Mouse (Mus musculus): Measurements from ENCODE around the gene Rnaset2b.
"Not testable (repeated sequence)": the region's sequence is repeated elsewhere in the genome, so short reads cannot be mapped to it uniquely, and the experiment has no call there.

Rnaset2b gene

DNA sequence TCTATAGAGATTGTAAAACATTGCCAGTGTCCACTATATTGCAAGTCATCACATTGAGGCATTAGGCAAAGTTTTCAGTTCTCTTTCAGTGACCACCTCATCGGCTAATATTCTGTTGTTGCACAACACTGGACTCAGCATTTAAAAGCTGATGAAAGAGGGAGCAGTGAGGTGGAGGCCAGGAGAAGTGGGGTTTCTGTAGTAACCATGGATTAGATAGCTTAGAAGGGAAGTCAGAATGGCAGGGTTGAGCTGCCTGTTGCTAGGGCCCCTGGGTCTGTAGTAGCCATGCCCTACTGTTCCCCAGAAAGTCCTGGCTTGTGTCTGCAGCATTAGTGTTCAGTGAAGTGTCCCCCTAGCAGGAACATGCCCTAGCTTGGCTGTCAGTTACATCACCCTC is 15.7 kb downstream of the Rnaset2b start:
- DNase-seq: not testable (repeated sequence)

DNA sequence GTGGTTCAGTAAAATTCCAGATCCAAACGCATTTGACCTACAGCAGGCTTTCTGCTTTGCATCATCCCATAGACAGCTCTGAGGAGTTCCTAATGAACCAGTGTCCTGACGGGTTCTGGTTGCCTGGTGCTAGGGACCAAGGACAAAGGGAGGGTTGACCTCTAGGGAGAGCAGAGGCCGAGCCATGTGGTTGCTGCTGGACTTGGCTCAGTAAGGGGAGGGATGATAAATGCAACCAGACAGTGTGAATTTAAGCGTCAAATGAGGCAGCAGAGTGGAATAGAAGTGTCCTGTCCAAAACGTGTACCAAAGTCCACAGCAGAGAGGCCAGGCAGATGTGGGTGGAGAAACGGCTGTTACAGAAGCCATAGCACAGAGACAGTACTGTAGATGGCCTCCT is 25.1 kb downstream of the Rnaset2b start:
- not testable (repeated sequence) for DNase-seq

- DNase-seq: not testable (repeated sequence)
Measured at GRCm38 (mm10) chr17:6996826-6997225, 26.4 kb downstream of the Rnaset2b start.

DNA sequence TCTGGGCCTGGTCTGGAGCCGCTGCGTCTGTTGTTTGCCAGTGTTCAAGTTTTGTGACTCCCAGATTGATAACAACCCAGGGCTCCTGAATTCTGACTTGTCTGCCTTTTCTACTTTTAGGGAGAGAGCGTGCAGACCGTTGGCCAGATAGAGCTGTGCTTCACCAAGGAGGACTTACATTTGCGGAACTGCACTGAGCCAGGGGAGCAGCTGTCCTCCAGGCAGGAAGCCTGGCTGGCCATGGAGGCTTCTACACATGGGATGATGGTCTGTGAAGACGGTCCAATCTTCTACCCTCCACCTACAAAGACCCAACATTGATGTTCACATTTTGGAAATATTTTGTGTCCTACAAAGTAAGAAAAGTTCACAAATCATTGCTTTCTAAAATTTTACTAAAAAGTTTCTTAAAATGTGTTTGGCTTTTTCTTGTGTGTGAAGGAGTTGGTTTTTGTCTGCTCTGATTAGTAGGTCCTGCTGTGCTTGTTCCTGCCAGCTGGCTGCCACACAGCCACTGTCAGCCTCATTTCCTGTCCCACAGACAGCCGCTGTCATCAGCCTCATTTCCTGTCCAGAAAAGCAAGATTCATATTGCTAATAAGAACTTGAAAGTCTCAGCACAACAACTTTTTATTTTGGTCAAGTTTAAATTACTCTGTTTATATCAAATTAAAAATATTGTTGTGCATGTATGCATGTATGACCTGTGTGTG is 27.5 kb downstream of the Rnaset2b start:
- DNase-seq: not testable (repeated sequence)

DNA sequence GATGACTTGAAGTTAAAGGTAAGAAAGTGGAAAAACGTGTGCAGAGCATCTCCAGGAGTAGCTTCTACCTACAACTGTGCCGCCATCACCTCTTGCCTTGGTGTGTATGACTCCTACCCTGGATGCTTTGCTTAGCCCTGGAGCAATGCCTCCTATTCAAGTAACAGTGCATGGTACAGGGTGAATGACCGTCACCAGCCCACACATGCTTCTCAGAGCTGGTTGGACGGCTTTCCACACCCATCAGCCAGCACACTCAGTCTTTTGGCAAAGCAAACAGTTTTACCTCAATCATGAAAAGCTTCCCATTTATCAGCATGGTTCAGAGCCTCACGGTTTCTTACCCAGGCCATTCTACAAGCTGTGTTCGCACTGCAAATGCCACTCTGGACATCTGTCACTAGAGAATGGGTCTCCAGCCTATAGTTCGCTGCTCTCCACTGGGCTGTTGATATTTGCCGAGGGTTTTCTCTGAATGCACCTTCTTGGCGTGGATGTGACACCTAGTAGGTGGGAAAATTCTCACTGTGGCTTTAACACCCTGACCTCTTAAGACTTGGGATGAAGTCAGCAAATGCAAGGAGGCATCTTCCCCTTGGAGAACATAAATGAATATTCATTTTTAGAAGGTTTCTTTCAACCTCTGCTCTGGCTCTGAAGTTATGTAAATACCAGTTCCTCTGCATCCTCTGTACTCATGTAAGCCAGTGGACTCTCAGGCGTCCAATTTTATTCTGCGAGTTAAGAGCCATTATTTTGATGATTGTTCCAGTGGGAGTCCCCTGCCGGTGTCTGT is 31.6 kb downstream of the Rnaset2b start:
- not testable (repeated sequence) for DNase-seq

- DNase-seq: not testable (repeated sequence)
Measured at GRCm38 (mm10) chr17:7003392-7003791, 33.0 kb downstream of the Rnaset2b start.

- not testable (repeated sequence) for DNase-seq
Measured at GRCm38 (mm10) chr17:7005646-7006045, 35.2 kb downstream of the Rnaset2b start.

GRCm38 (mm10) chr17:7008885-7009284 is 38.5 kb downstream of the Rnaset2b start:
- DNase-seq: not testable (repeated sequence)

- DNase-seq: not testable (repeated sequence)
Measured at GRCm38 (mm10) chr17:7009440-7009839, 39.0 kb downstream of the Rnaset2b start.

- DNase-seq: not testable (repeated sequence)
Measured at GRCm38 (mm10) chr17:7009901-7010300, 39.5 kb downstream of the Rnaset2b start.

DNA sequence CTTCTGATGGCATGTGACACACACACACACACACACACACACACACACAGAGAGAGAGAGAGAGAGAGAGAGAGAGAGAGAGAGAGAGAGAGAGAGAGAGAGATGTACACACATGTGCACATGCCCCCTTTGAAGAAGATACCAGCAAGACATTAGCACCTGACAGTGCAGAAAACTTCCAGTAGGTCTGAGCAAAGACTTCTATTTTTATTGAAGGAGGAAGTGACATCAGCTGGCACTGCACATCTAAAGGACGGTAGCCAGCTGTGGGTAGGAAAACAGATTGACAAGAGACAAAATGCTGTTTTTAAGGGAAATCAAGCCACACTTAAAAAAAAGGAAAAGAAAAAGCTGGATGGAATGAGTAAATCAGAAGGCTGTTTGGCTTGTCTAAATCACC is 43.8 kb downstream of the Rnaset2b start:
- DNase-seq: not testable (repeated sequence)

DNA sequence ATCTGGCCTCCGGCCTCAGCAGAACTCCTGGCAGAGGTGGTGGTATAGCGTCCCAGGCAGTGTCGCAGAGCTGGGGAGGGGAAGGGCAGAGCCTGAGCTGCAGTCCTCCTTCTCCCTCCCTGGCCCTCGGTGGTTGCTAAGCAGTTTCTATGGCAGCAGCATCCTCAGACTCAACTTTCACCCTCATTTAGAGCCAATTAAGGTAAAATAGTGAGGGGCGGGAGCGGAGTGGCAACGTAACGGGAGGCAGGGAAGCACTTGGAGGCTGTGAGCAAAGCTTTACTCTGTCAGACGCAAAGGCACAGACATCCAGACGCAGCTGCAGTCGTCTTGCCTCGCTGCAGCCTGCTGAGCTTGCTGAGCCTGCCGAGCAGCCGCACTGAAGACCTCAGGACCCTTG is 54.8 kb downstream of the Rnaset2b start, which contains the start of gene Gm1604a:
TSS of gene Gm1604a (plus strand) at position 312 of the 400 bp plus-strand sequence.
- DNase-seq: not testable (repeated sequence)

GRCm38 (mm10) chr17:7025764-7026346 is 55.4 kb downstream of the Rnaset2b start:
- DNase-seq: not testable (repeated sequence)

GRCm38 (mm10) chr17:7030204-7030603 is 59.8 kb downstream of the Rnaset2b start:
- DNase-seq: not testable (repeated sequence)

- not testable (repeated sequence) for DNase-seq
Measured at GRCm38 (mm10) chr17:7030622-7031174, 60.3 kb downstream of the Rnaset2b start.

GRCm38 (mm10) chr17:7033192-7034166 is 63.0 kb downstream of the Rnaset2b start:
- not testable (repeated sequence) for DNase-seq
